Mouse (Mus musculus): ENCODE measurements around the gene Astl.

The Astl gene

GRCm38 (mm10) chr2:127338416-127338815, at the start of gene Astl:
Gene Astl, plus strand, starts transcription at chr2:127338639.
- no peak for DNase-seq (ENCODE audit: low read depth)

- DNase-seq (ENCODE audit: low read depth): no peak
Measured at GRCm38 (mm10) chr2:127292250-127292649, 46.2 kb upstream of the Astl start.

GRCm38 (mm10) chr2:127297001-127297805, 41.2 kb upstream of the Astl start:
- DNase-seq (ENCODE audit: low read depth): no peak

GRCm38 (mm10) chr2:127298056-127298455, 40.4 kb upstream of the Astl start:
- DNase-seq (ENCODE audit: low read depth): no peak

- peak; percentile 52 for DNase-seq (ENCODE audit: low read depth)
Measured at GRCm38 (mm10) chr2:127300701-127301100, 37.7 kb upstream of the Astl start.

GRCm38 (mm10) chr2:127301883-127302282, 36.6 kb upstream of the Astl start:
- DNase-seq (ENCODE audit: low read depth): peak; percentile 44

GRCm38 (mm10) chr2:127304192-127304591, 34.2 kb upstream of the Astl start:
- peak; percentile 43 for DNase-seq (ENCODE audit: low read depth)

- DNase-seq (ENCODE audit: low read depth): peak; percentile 52
Measured at GRCm38 (mm10) chr2:127304609-127305210, 33.7 kb upstream of the Astl start.

GRCm38 (mm10) chr2:127306123-127306522, 32.3 kb upstream of the Astl start:
- DNase-seq (ENCODE audit: low read depth): peak; percentile 77

GRCm38 (mm10) chr2:127307179-127307578, 31.3 kb upstream of the Astl start:
- peak; percentile 22 for DNase-seq (ENCODE audit: low read depth)

GRCm38 (mm10) chr2:127308660-127309059, 29.8 kb upstream of the Astl start:
- peak; percentile 79 for DNase-seq (ENCODE audit: low read depth)

GRCm38 (mm10) chr2:127310246-127310645, 28.2 kb upstream of the Astl start:
- DNase-seq (ENCODE audit: low read depth): peak; percentile 70

- no peak for DNase-seq (ENCODE audit: low read depth)
Measured at GRCm38 (mm10) chr2:127310685-127311084, 27.8 kb upstream of the Astl start.

- peak; percentile 54 for DNase-seq (ENCODE audit: low read depth)
Measured at GRCm38 (mm10) chr2:127311193-127311592, 27.2 kb upstream of the Astl start.

- DNase-seq (ENCODE audit: low read depth): peak; percentile 70
Measured at GRCm38 (mm10) chr2:127312801-127313200, 25.6 kb upstream of the Astl start.

- no peak for DNase-seq (ENCODE audit: low read depth)
Measured at GRCm38 (mm10) chr2:127313878-127314277, 24.6 kb upstream of the Astl start.

- peak; percentile 94 for DNase-seq (ENCODE audit: low read depth)
Measured at GRCm38 (mm10) chr2:127314467-127315154, 23.8 kb upstream of the Astl start.

- no peak for DNase-seq (ENCODE audit: low read depth)
Measured at GRCm38 (mm10) chr2:127315155-127315470, 23.3 kb upstream of the Astl start.

- DNase-seq (ENCODE audit: low read depth): peak; percentile 52
Measured at GRCm38 (mm10) chr2:127316431-127316830, 22.0 kb upstream of the Astl start.

GRCm38 (mm10) chr2:127318136-127318535, 20.3 kb upstream of the Astl start:
- peak; percentile 87 for DNase-seq (ENCODE audit: low read depth)

GRCm38 (mm10) chr2:127319071-127319470, 19.4 kb upstream of the Astl start:
- peak; percentile 83 for DNase-seq (ENCODE audit: low read depth)

GRCm38 (mm10) chr2:127322671-127323285, 15.7 kb upstream of the Astl start:
- peak; percentile 58 for DNase-seq (ENCODE audit: low read depth)

- peak; percentile 56 for DNase-seq (ENCODE audit: low read depth)
Measured at GRCm38 (mm10) chr2:127323667-127324066, 14.8 kb upstream of the Astl start.
